In the genomic region with DNA sequence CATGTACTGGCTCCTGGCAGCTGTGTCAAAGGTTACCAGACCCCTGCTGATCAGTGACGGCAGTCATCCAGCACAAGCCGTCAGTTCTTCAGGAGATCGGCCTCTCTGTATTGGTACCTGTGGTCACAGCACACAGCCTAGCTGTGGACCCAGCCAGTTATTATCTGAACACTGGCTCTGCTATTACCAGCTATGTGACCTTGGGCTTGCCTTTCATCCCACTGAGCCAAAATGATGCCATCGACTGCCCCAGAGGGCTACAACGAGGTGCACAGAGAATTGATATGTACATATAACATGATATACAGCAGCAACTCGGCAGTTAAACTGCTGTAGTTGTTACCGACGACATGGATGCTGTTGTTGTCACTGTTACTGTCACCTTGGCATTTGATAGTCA, we compare ENCODE assay signal across 17 mouse cellular contexts.
"Had no signal": no experiment of that assay in that cellular context is flagged by ENCODE, and none has a peak within 500 bp of the region (broad histone marks: within the 10 kb centered on the region; RNA-seq: fewer than 3 reads in every experiment).

No protein-coding gene starts in this region.

- H3K27me3 ChIP-seq: neural tube, embryonic 13.5 days; neural tube, embryonic 15.5 days had no signal

- H3K27ac ChIP-seq: midbrain, embryonic 12.5 days; neural tube, embryonic 13.5 days; neural tube, embryonic 15.5 days had no signal

- H3K9ac ChIP-seq: lung, embryonic 14.5 days; midbrain, embryonic 12.5 days; neural tube, embryonic 13.5 days; neural tube, embryonic 15.5 days had no signal

- H3K9me3 ChIP-seq: midbrain, embryonic 12.5 days; neural tube, embryonic 13.5 days; neural tube, embryonic 15.5 days had no signal

- H3K4me2 ChIP-seq: lung, embryonic 14.5 days; midbrain, embryonic 12.5 days; neural tube, embryonic 13.5 days; neural tube, embryonic 15.5 days had no signal

- ATAC-seq: midbrain, embryonic 16.5 days had no signal

- H3K4me3 ChIP-seq: midbrain, embryonic 12.5 days; myocyte; neural tube, embryonic 13.5 days; neural tube, embryonic 15.5 days had no signal

- H3K36me3 ChIP-seq: neural tube, embryonic 13.5 days; neural tube, embryonic 15.5 days had no signal

- DNase-seq: lung, adult 18-20 months; lung, embryonic 14.5 days; lung, postnatal 10 days; lung, postnatal 4 days; retina, postnatal 1 day; right cerebral cortex, adult 18-20 months; right cerebral cortex, postnatal 25 days; right cerebral cortex, postnatal 4 days; spleen, adult 18-20 months; thymus, adult 18-20 months; thymus, postnatal 14 days; thymus, postnatal 36 days had no signal
